Mouse (Mus musculus) ES-E14 (cell line): ENCODE measurements around the gene Leap2.

ENCODE experiments used
- CHD2 ChIP-seq: IDR thresholded peaks from 2 replicates; pipeline ENCODE4 v1.6.1; 2014; ENCODE audit warnings: mild to moderate bottlenecking, low read depth, low read length, inconsistent platforms
- MAFK ChIP-seq: IDR thresholded peaks from 2 replicates; pipeline ENCODE4 v1.6.1; 2014; ENCODE audit warnings: mild to moderate bottlenecking, low read depth, low read length, inconsistent platforms; ENCODE audit not compliant: insufficient read depth
- ZNF384 ChIP-seq: IDR thresholded peaks from 2 replicates; pipeline ENCODE4 v1.6.1; 2012; ENCODE audit warnings: low read depth, low read length, inconsistent platforms

DNA sequence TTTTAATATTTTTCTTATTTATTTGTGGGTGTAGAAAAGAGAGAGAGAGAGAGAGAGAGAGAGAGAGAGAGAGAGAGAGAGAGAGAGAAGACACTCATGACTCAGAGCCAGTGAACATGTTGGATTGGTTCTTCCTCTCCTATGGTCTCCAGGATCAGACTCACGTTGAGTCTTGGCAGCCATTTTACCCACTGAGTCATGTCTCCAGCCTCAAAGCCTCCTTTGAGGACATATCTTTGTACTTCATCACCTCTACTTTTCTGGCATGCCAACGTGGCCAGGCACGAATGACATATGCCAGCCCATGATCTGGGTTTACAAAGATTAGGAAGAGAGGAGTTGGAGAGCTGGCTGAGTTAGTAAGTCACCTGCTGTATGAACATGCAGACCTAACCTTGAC is 37.2 kb upstream of the Leap2 start:
- TF ChIP-seq ZNF384 = no peak
- no peak for TF ChIP-seq CHD2
- no peak for TF ChIP-seq MAFK
